Mouse (Mus musculus) kidney, adult 2 months (tissue): ENCODE results near the gene Erg28. TPM values are rescaled to one million over a fixed set of nuclear protein-coding genes. Genes with fewer than 3 reads are reported as not detected.

ENCODE experiments used
- DNase-seq: peaks from one replicate; pipeline ENCODE4 v3.0.0; 2021
- H3K27ac ChIP-seq: fragments of 200-500 bp; 2 replicates; pipeline ENCODE4 v1.5.1; 2012; ENCODE audit warnings: low read depth, low read length, control low read depth, inconsistent platforms; ENCODE audit not compliant: insufficient read depth
- H3K27me3 ChIP-seq: fragments of 200-500 bp; replicated peaks from 2 replicates; pipeline ENCODE4 v1.6.1; 2012; ENCODE audit warnings: mild to moderate bottlenecking, moderate library complexity, low read length, inconsistent platforms; ENCODE audit not compliant: control insufficient read depth, insufficient read depth
- H3K36me3 ChIP-seq: fragments of 200-500 bp; 2 replicates; pipeline ENCODE4 v1.6.1; 2012; ENCODE audit warnings: mild to moderate bottlenecking, moderate library complexity, low read length, inconsistent platforms; ENCODE audit not compliant: control insufficient read depth, insufficient read depth
- H3K4me1 ChIP-seq: fragments of 200-500 bp; 2 replicates; pipeline ENCODE4 v1.6.1; 2011; ENCODE audit warnings: low read length; ENCODE audit not compliant: control insufficient read depth, insufficient read depth
- H3K4me3 ChIP-seq: fragments of 200-500 bp; 2 replicates; pipeline ENCODE4 v1.5.1; 2011; ENCODE audit warnings: mild to moderate bottlenecking, low read depth, low read length, control low read depth; ENCODE audit not compliant: insufficient read depth
- CTCF ChIP-seq: fragments of 200-500 bp; conservative IDR thresholded peaks from 2 replicates; pipeline ENCODE4 v1.5.1; 2011; ENCODE audit warnings: low read depth, mild to moderate bottlenecking, control low read depth, low read length, moderate library complexity, mixed read lengths; ENCODE audit not compliant: insufficient read depth, insufficient read length
- POLR2A ChIP-seq: fragments of 200-500 bp; IDR thresholded peaks from one replicate; pipeline ENCODE4 v1.6.1; 2011; ENCODE audit warnings: low read depth, low read length, control low read depth
- WGBS: fragments of 180-500 bp; shearing (Covaris S2); methylation state at CpG from one replicate; pipeline ENCODE4 v1.1.7; 2018; 5-methylcytosine and 5-hydroxymethylcytosine counted together
- polyA plus RNA-seq: library from polyadenylated mRNA; depleted of rRNA; stranded (reverse); fragments of >200 nt; gene quantifications from 2 replicates; pipeline ENCODE4 v1.2.3, GENCODE M21; 2012

Erg28 gene
- polyA plus RNA-seq, 1 experiment: 48.4 TPM

DNA sequence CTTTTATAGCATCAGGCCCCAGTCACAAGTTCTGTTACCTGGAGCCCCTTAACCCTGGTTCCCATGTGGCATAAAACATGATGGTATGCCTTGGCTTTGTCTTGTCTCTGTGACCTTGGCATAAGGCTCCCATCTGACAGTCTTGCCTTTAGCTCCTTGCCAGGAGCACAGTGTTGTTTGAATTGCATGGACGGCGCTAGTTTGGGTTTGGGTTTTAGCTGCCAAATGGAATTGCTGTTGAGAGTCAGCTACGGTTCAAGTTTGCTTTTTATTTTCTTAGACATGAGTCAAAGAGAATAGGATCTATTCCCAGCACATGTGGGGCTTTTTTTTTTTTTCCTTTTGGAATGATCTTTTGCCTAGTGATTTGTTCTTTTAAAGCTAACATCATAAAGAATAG lies 34.8 kb upstream of the Erg28 start:
- WGBS: 76% methylated on average over 3 of the region's 3 CpGs
- H3K4me1 ChIP-seq: peaks cover 4% of the 10 kb centered on the region; the same call in 1 of the 2 replicates
- no peaks in the 10 kb centered on the region for H3K27me3 ChIP-seq
- H3K4me3 ChIP-seq: no peak overlapping the region
- DNase-seq: no peak
- no peaks in the 10 kb centered on the region; the same call in 1 of the 2 replicates for H3K36me3 ChIP-seq
- TF ChIP-seq POLR2A (no peak), CTCF (no peak)
- no peak overlapping the region for H3K27ac ChIP-seq

GRCm38 (mm10) chr12:85857300-85857699 lies 33.0 kb upstream of the Erg28 start:
- H3K36me3 ChIP-seq: no peaks in the 10 kb centered on the region
- 92% methylated on average over 7 of the region's 7 CpGs for WGBS
- no peak overlapping the region for H3K27ac ChIP-seq
- DNase-seq: no peak
- H3K27me3 ChIP-seq: no peaks in the 10 kb centered on the region
- no peaks in the 10 kb centered on the region for H3K4me1 ChIP-seq
- H3K4me3 ChIP-seq: no peak overlapping the region
- TF ChIP-seq POLR2A: no peak
- TF ChIP-seq CTCF: no peak

DNA sequence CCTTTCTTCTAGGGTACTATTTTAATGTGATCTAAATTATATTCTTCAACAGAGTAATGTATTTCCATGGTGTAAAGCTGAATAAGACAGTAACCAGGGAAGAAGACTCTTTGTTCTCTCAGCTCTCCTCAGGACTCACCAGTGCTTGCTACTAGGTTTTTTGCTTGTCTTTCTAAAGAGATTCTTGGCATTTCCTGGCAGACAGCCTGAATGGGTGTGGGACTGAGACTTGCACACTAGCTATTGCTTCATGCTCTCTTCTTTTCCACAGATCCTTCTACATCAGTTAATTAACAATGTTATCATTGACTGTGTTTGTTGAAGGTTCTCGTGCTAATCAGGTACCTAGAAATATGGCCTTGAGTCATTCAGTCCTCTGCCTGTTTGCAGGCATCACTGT lies 29.9 kb upstream of the Erg28 start:
- Histone ChIP-seq H3K27ac (no peak overlapping the region), H3K4me1 (no peaks in the 10 kb centered on the region), H3K4me3 (no peak overlapping the region), H3K36me3 (no peaks in the 10 kb centered on the region), H3K27me3 (no peaks in the 10 kb centered on the region)
- TF ChIP-seq CTCF (no peak), POLR2A (no peak)
- no peak for DNase-seq
- 85% methylated on average over 1 of the region's 1 CpGs for WGBS

- H3K4me1 ChIP-seq: no peaks in the 10 kb centered on the region
- WGBS: 73% methylated on average over 4 of the region's 4 CpGs
- no peak overlapping the region for H3K27ac ChIP-seq
- DNase-seq: no peak
- no peaks in the 10 kb centered on the region for H3K36me3 ChIP-seq
- no peaks in the 10 kb centered on the region for H3K27me3 ChIP-seq
- no peak overlapping the region for H3K4me3 ChIP-seq
- TF ChIP-seq CTCF (no peak), POLR2A (no peak)
Observed at GRCm38 (mm10) chr12:85853836-85854235, 29.5 kb upstream of the Erg28 start.

GRCm38 (mm10) chr12:85850661-85851060 lies 26.3 kb upstream of the Erg28 start:
- H3K36me3 ChIP-seq: no peaks in the 10 kb centered on the region
- no peaks in the 10 kb centered on the region for H3K4me1 ChIP-seq
- WGBS: 81% methylated on average over 8 of the region's 8 CpGs
- H3K4me3 ChIP-seq: no peak overlapping the region
- TF ChIP-seq CTCF (no peak), POLR2A (no peak)
- DNase-seq: no peak
- H3K27me3 ChIP-seq: no peaks in the 10 kb centered on the region
- H3K27ac ChIP-seq: no peak overlapping the region

DNA sequence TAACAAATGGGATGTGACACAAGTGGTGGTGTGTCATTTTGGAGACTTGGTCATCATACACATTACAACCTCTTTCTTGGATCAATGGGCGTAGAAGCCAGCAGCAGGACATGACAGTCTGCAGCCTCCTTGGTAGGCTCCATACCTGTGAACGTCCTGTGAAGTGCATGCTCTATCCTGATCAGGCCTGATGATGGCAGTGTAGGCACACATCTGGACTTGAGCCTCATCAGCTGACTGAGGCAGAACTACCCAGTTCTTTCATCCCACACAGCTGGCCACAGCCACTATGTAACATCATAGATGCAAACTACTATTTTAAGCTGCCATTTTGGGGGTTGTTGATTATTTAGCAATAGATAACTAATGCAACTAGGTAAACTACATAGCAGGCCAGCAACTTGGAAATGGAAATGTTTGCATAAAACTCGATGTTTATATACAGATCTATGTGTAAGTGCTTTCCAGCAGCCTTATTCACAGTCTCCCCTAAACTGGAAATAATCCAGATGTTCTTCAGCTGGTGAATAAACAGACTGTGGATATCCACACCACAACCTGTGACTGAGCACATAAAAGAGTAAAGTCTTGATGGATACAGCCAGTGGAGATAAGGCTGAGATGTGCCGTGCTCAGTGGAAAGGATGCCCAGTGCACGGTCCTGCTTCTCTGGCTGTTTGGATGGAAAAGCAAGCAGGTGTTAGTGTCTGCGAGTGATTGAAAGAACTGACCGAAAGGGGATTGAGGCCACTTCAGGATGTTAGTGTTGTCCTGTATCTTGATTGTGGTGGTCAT lies 24.0 kb upstream of the Erg28 start:
- Histone ChIP-seq H3K4me1 (no peaks in the 10 kb centered on the region), H3K36me3 (no peaks in the 10 kb centered on the region; the same call in 1 of the 2 replicates), H3K4me3 (no peak overlapping the region), H3K27ac (no peak overlapping the region), H3K27me3 (no peaks in the 10 kb centered on the region)
- peak; percentile 46 for DNase-seq
- TF ChIP-seq CTCF (peak; percentile 79), POLR2A (no peak)
- WGBS: 82% methylated on average over 7 of the region's 7 CpGs

- no peak for DNase-seq
- H3K27me3 ChIP-seq: no peaks in the 10 kb centered on the region
- no peaks in the 10 kb centered on the region for H3K4me1 ChIP-seq
- no peak overlapping the region for H3K27ac ChIP-seq
- no peak for TF ChIP-seq CTCF
- no peak for TF ChIP-seq POLR2A
- no peak overlapping the region for H3K4me3 ChIP-seq
- peaks cover 2% of the 10 kb centered on the region; the same call in 1 of the 2 replicates for H3K36me3 ChIP-seq
- 94% methylated on average over 12 of the region's 12 CpGs for WGBS
Observed at GRCm38 (mm10) chr12:85839371-85840000, 15.1 kb upstream of the Erg28 start.
